Mouse (Mus musculus) heart, embryonic 16.5 days (tissue): ENCODE data around the gene Chrm1. TPM values are rescaled to one million over a fixed set of nuclear protein-coding genes. Genes with fewer than 3 reads are reported as not detected.
"Not testable (repeated sequence)": the region's sequence is repeated elsewhere in the genome, so short reads cannot be mapped to it uniquely, and the experiment has no call there.

Source experiments
- ATAC-seq: fragments of 200-750 bp; cut with Nextera tagmentation; replicated peaks from 2 replicates; pipeline ENCODE4 v1.8.0; 2017; ENCODE audit warnings: moderate number of reproducible peaks; ENCODE audit not compliant: insufficient read depth, low FRiP score; ENCODE audit errors: extremely low read depth
- H3K27ac ChIP-seq: fragments of 300-500 bp; sonication (generic); 2 replicates; pipeline ENCODE4 v1.5.1; 2014; ENCODE audit warnings: mild to moderate bottlenecking, low read length, control low read depth, moderate library complexity
- H3K27me3 ChIP-seq: fragments of 300-500 bp; sonication (generic); 2 replicates; pipeline ENCODE4 v1.6.1; 2014; ENCODE audit warnings: low read length, mixed read lengths; ENCODE audit not compliant: control insufficient read depth, insufficient read depth
- H3K36me3 ChIP-seq: fragments of 300-500 bp; sonication (generic); 2 replicates; pipeline ENCODE4 v1.6.1; 2014; ENCODE audit not compliant: control insufficient read depth, insufficient read depth
- H3K4me1 ChIP-seq: fragments of 300-500 bp; sonication (generic); 2 replicates; pipeline ENCODE4 v1.6.1; 2014; ENCODE audit warnings: low read length, mixed read lengths; ENCODE audit not compliant: control insufficient read depth, insufficient read depth
- H3K4me2 ChIP-seq: fragments of 300-500 bp; sonication (generic); 2 replicates; pipeline ENCODE4 v1.6.1; 2014; ENCODE audit warnings: low read depth, mild to moderate bottlenecking, control low read depth, low read length
- H3K4me3 ChIP-seq: fragments of 300-500 bp; sonication (generic); 2 replicates; pipeline ENCODE4 v1.5.1; 2014; ENCODE audit warnings: mild to moderate bottlenecking, control low read depth, low read length
- H3K9ac ChIP-seq: fragments of 300-500 bp; sonication (generic); 2 replicates; pipeline ENCODE4 v1.6.1; 2014; ENCODE audit warnings: low read length, control low read depth
- H3K9me3 ChIP-seq: fragments of 300-500 bp; sonication (generic); replicated peaks from 2 replicates; pipeline ENCODE4 v1.6.1; 2016; ENCODE audit warnings: low read length; ENCODE audit not compliant: control insufficient read depth
- WGBS: fragments of 180-500 bp; shearing (Covaris S2); extraction: QIAGEN DNeasy Blood & Tissue Kit; methylation state at CpG from one replicate; pipeline ENCODE4 v1.1.7; 2014; 5-methylcytosine and 5-hydroxymethylcytosine counted together
- polyA plus RNA-seq: library from polyadenylated mRNA; unstranded; fragments of >200 nt; fragmentation: Nextera tagmentation; extraction: Ambion mirVana; gene quantifications from 2 replicates; pipeline ENCODE4 v1.2.1, GENCODE M21; 2015

The Chrm1 gene
- polyA plus RNA-seq, 1 experiment from 2014 or later = 0.09 TPM

GRCm38 (mm10) chr19:8726609-8727390 lies 63.2 kb downstream of the Chrm1 start:
- Histone ChIP-seq H3K9ac (no peak overlapping the region), H3K9me3 (no peaks in the 10 kb centered on the region), H3K4me1 (peaks cover 23% of the 10 kb centered on the region), H3K27ac (no peak overlapping the region), H3K36me3 (peaks cover 27% of the 10 kb centered on the region), H3K27me3 (no peaks in the 10 kb centered on the region), H3K4me2 (no peak overlapping the region), H3K4me3 (no peak overlapping the region)
- WGBS = 31% methylated on average over 3 of the region's 3 CpGs
- ATAC-seq = no peak

- 25% methylated on average over 5 of the region's 5 CpGs for WGBS
- Histone ChIP-seq H3K4me1 (peaks cover 17% of the 10 kb centered on the region), H3K36me3 (peaks cover 27% of the 10 kb centered on the region), H3K9me3 (no peaks in the 10 kb centered on the region), H3K4me2 (no peak overlapping the region), H3K27me3 (no peaks in the 10 kb centered on the region), H3K4me3 (no peak overlapping the region), H3K9ac (no peak overlapping the region), H3K27ac (no peak overlapping the region)
- no peak for ATAC-seq
Measured at GRCm38 (mm10) chr19:8727495-8728114, 64.0 kb downstream of the Chrm1 start.

- not testable (repeated sequence) for H3K9me3 ChIP-seq, H3K27me3 ChIP-seq, H3K4me3 ChIP-seq, H3K4me2 ChIP-seq, H3K9ac ChIP-seq, ATAC-seq, H3K27ac ChIP-seq
- WGBS = 37% methylated on average over 3 of the region's 3 CpGs
- peaks cover 17% of the 10 kb centered on the region for H3K4me1 ChIP-seq
- H3K36me3 ChIP-seq = peaks cover 27% of the 10 kb centered on the region
Measured at GRCm38 (mm10) chr19:8728335-8729099, 64.9 kb downstream of the Chrm1 start.

Other genes starting within 250 kb of the Chrm1 start
- 0.04 and 0.11 TPM in 2 replicates for gene Slc22a8, start 72.5 kb upstream of the Chrm1 start, polyA plus RNA-seq
- not detected in 2 replicates for gene Slc22a6, start 45.8 kb upstream of the Chrm1 start, polyA plus RNA-seq
- 66.4 and 68.8 TPM in 2 replicates for gene Slc3a2, start 59.6 kb downstream of the Chrm1 start, polyA plus RNA-seq
- gene Wdr74, start 72.0 kb downstream of the Chrm1 start, polyA plus RNA-seq = 53.5 and 54.9 TPM in 2 replicates
- 0.63 and 0.74 TPM in 2 replicates for gene 1700092M07Rik, start 76.9 kb downstream of the Chrm1 start, polyA plus RNA-seq
- 91.5 and 91.7 TPM in 2 replicates for gene Stx5a, start 77.6 kb downstream of the Chrm1 start, polyA plus RNA-seq
- gene Nxf1, start 93.3 kb downstream of the Chrm1 start, polyA plus RNA-seq = 134 and 145 TPM in 2 replicates
- 138 and 158 TPM in 2 replicates for gene Tmem223, start 107.2 kb downstream of the Chrm1 start, polyA plus RNA-seq
- 57.1 and 60.9 TPM in 2 replicates for gene Tmem179b, start 110.7 kb downstream of the Chrm1 start, polyA plus RNA-seq
- gene Taf6l, start 122.6 kb downstream of the Chrm1 start, polyA plus RNA-seq = 17.4 and 19.3 TPM in 2 replicates
- 126 and 128 TPM in 2 replicates for gene Polr2g, start 134.8 kb downstream of the Chrm1 start, polyA plus RNA-seq
- gene Zbtb3, start 138.8 kb downstream of the Chrm1 start, polyA plus RNA-seq = 3.5 and 4.3 TPM in 2 replicates
- gene Ttc9c, start 155.5 kb downstream of the Chrm1 start, polyA plus RNA-seq = 35.5 and 37.7 TPM in 2 replicates
- 3.2 and 3.3 TPM in 2 replicates for gene Hnrnpul2, start 156.2 kb downstream of the Chrm1 start, polyA plus RNA-seq
- gene AC129217.1, start 166.0 kb downstream of the Chrm1 start, polyA plus RNA-seq = not detected in 2 replicates
- 43.9 and 44.3 TPM in 2 replicates for gene Bscl2, start 173.7 kb downstream of the Chrm1 start, polyA plus RNA-seq
- 1.2 and 1.4 TPM in 2 replicates for gene Gng3, start 175.4 kb downstream of the Chrm1 start, polyA plus RNA-seq
- gene Lrrn4cl, start 187.0 kb downstream of the Chrm1 start, polyA plus RNA-seq = 1.9 and 2.8 TPM in 2 replicates
- gene Ubxn1, start 207.7 kb downstream of the Chrm1 start, polyA plus RNA-seq = 130 and 133 TPM in 2 replicates
- gene Uqcc3, start 217.1 kb downstream of the Chrm1 start, polyA plus RNA-seq = 62.7 and 64.0 TPM in 2 replicates
- gene Lbhd1, start 219.9 kb downstream of the Chrm1 start, polyA plus RNA-seq = 25.2 and 42.5 TPM in 2 replicates
- gene Gm49403, start 220.1 kb downstream of the Chrm1 start, polyA plus RNA-seq = not detected in 2 replicates
- 39.7 and 54.5 TPM in 2 replicates for gene 1810009A15Rik, start 225.1 kb downstream of the Chrm1 start, polyA plus RNA-seq
- not detected in 2 replicates for gene Gm49416, start 225.1 kb downstream of the Chrm1 start, polyA plus RNA-seq
- gene Ints5, start 229.2 kb downstream of the Chrm1 start, polyA plus RNA-seq = 24.8 and 27.6 TPM in 2 replicates
- gene Ganab, start 234.3 kb downstream of the Chrm1 start, polyA plus RNA-seq = 56.7 and 62.6 TPM in 2 replicates